Mouse (Mus musculus) lung, postnatal 0 days (tissue): Measurements from ENCODE around the gene Krt10.

Source experiments
- CTCF ChIP-seq: IDR thresholded peaks from 2 replicates; pipeline ENCODE4 v1.5.1; 2016; ENCODE audit warnings: antibody characterized with exemption, mild to moderate bottlenecking
- EP300 ChIP-seq: IDR thresholded peaks from 2 replicates; pipeline ENCODE4 v1.6.1; 2016; ENCODE audit warnings: antibody characterized with exemption, mild to moderate bottlenecking, control low read depth

DNA sequence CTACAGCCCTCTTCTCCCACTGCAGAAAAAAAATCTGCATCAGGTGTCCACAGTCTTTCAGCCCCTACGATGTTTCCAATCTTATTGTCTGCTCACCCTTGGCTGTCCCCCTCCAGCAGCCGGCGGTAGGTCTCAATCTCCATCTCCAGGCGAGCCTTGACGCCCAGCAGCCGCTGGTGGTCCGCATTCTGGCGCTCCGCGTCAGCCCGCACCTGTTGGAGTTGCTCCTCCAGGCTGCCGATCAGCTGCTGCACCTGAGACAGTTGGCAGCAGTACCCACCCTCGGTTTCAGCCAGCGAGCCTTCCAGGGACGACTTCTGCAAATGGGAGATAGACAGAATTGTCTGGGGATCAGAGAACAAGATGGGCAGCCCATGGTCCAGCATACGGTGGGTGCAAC, 28.7 kb upstream of the Krt10 start:
- no peak for TF ChIP-seq CTCF
- no peak for TF ChIP-seq EP300
